Mouse (Mus musculus) MEL (cell line): ENCODE results near the gene Supt3. TPM values are rescaled to one million over a fixed set of nuclear protein-coding genes. Genes with fewer than 3 reads are reported as not detected.

ENCODE experiments used
- DNase-seq: peaks from one replicate; pipeline ENCODE4 v3.0.0; 2011; ENCODE audit warnings: low read depth, low spot score
- H3K27ac ChIP-seq: 2 replicates; pipeline ENCODE4 v1.5.1; 2012; ENCODE audit warnings: low read depth, mild to moderate bottlenecking, control low read depth, low read length, moderate library complexity; ENCODE audit not compliant: control insufficient read depth
- H3K27me3 ChIP-seq, 2 experiments: fragments of 150-350 bp in 1 of 2; sonication (generic) in 1 of 2; 2 replicates each; pipeline ENCODE4 v1.6.1; 2012; ENCODE audit warnings: low read length in 2 of 2, mild to moderate bottlenecking in 2 of 2, improper control_type of control experiment in 1 of 2, moderate library complexity in 1 of 2; ENCODE audit not compliant: insufficient read depth in 2 of 2, control insufficient read depth in 1 of 2
- H3K36me3 ChIP-seq, 2 experiments: 2 replicates each; pipeline ENCODE4 v1.6.1; 2012 to 2014; ENCODE audit warnings: low read length in 2 of 2, improper control_type of control experiment in 1 of 2, inconsistent platforms in 1 of 2, mild to moderate bottlenecking in 1 of 2; ENCODE audit not compliant: insufficient read depth in 2 of 2, control insufficient read depth in 1 of 2
- H3K4me1 ChIP-seq, 2 experiments: fragments of 150-350 bp in 1 of 2; sonication (generic) in 1 of 2; 2 replicates each; pipeline ENCODE4 v1.6.1; 2012; ENCODE audit warnings: low read length in 2 of 2, improper control_type of control experiment in 1 of 2, mild to moderate bottlenecking in 1 of 2; ENCODE audit not compliant: insufficient read depth in 2 of 2, control insufficient read depth in 1 of 2
- H3K4me3 ChIP-seq, 2 experiments: fragments of 150-350 bp in 1 of 2; sonication (generic) in 1 of 2; 2 replicates each; pipeline ENCODE4 v1.5.1; 2012; ENCODE audit warnings: low read depth in 2 of 2, low read length in 2 of 2, mild to moderate bottlenecking in 2 of 2, moderate library complexity in 2 of 2, control low read depth in 1 of 2, improper control_type of control experiment in 1 of 2; ENCODE audit not compliant: control insufficient read depth in 1 of 2, insufficient read depth in 1 of 2
- H3K79me2 ChIP-seq: 2 replicates; pipeline ENCODE4 v1.6.1; 2012; ENCODE audit warnings: mild to moderate bottlenecking, low read length, moderate library complexity; ENCODE audit not compliant: control insufficient read depth, poor library complexity, insufficient read depth
- H3K9ac ChIP-seq: 2 replicates; pipeline ENCODE4 v1.6.1; 2012; ENCODE audit warnings: low read depth, mild to moderate bottlenecking, control low read depth, low read length, moderate library complexity; ENCODE audit not compliant: control insufficient read depth, poor library complexity, severe bottlenecking
- H3K9me3 ChIP-seq: fragments of 150-350 bp; sonication (generic); replicated peaks from 2 replicates; pipeline ENCODE4 v1.6.1; 2012; ENCODE audit warnings: mild to moderate bottlenecking, low read length, improper control_type of control experiment, moderate library complexity; ENCODE audit not compliant: insufficient read depth
- BHLHE40 ChIP-seq: IDR thresholded peaks from 2 replicates; pipeline ENCODE4 v1.6.1; 2012; ENCODE audit warnings: low read depth, mild to moderate bottlenecking, inconsistent platforms, low read length, improper control_type of control experiment, borderline replicate concordance
- CHD1 ChIP-seq: IDR thresholded peaks from 2 replicates; pipeline ENCODE4 v1.6.1; 2012; ENCODE audit warnings: low read depth, mild to moderate bottlenecking, inconsistent platforms, low read length, improper control_type of control experiment
- CHD2 ChIP-seq: IDR thresholded peaks from 2 replicates; pipeline ENCODE4 v1.6.1; 2011; ENCODE audit warnings: low read length, improper control_type of control experiment
- CTCF ChIP-seq, 3 experiments: IDR thresholded peaks in 2 of 3; conservative IDR thresholded peaks in 1 of 3; 2 replicates each; pipeline ENCODE4 v1.5.1; 2011 to 2012; ENCODE audit warnings: low read length in 3 of 3, low read depth in 2 of 3, mild to moderate bottlenecking in 2 of 3, improper control_type of control experiment in 1 of 3, inconsistent platforms in 1 of 3, mixed read lengths in 1 of 3, moderate library complexity in 1 of 3; ENCODE audit not compliant: control insufficient read depth in 1 of 3, insufficient read depth in 1 of 3, poor library complexity in 1 of 3, severe bottlenecking in 1 of 3
- EP300 ChIP-seq, 2 experiments: IDR thresholded peaks; 2 replicates each; pipeline ENCODE4 v1.6.1; 2011; ENCODE audit warnings: improper control_type of control experiment in 2 of 2, low read length in 2 of 2, low read depth in 1 of 2, mild to moderate bottlenecking in 1 of 2
- ETS1 ChIP-seq: IDR thresholded peaks from 2 replicates; pipeline ENCODE4 v1.6.1; 2012; ENCODE audit warnings: low read depth, mild to moderate bottlenecking, inconsistent platforms, low read length, improper control_type of control experiment, moderate library complexity
- GATA1 ChIP-seq: IDR thresholded peaks from 2 replicates; pipeline ENCODE4 v1.6.1; 2011; ENCODE audit warnings: low read depth, low read length, improper control_type of control experiment
- JUND ChIP-seq: IDR thresholded peaks from 2 replicates; pipeline ENCODE4 v1.6.1; 2011; ENCODE audit warnings: low read depth, mild to moderate bottlenecking, improper control_type of control experiment, low read length
- KAT2A ChIP-seq: conservative IDR thresholded peaks from 2 replicates; pipeline ENCODE4 v1.6.1; 2012; ENCODE audit warnings: low read depth, low read length, improper control_type of control experiment, inconsistent platforms
- MAX ChIP-seq: IDR thresholded peaks from 2 replicates; pipeline ENCODE4 v1.6.1; 2011; ENCODE audit warnings: low read length, improper control_type of control experiment
- MAZ ChIP-seq: IDR thresholded peaks from 2 replicates; pipeline ENCODE4 v1.6.1; 2012; ENCODE audit warnings: low read depth, mild to moderate bottlenecking, inconsistent platforms, low read length, improper control_type of control experiment
- MEF2A ChIP-seq: IDR thresholded peaks from 2 replicates; pipeline ENCODE4 v1.6.1; 2014; ENCODE audit warnings: low read depth, mild to moderate bottlenecking, inconsistent platforms, low read length, improper control_type of control experiment; ENCODE audit not compliant: poor library complexity, insufficient replicate concordance, severe bottlenecking; ENCODE audit errors: extremely low read depth
- MXI1 ChIP-seq: IDR thresholded peaks from 2 replicates; pipeline ENCODE4 v1.6.1; 2011; ENCODE audit warnings: mild to moderate bottlenecking, low read depth, low read length, improper control_type of control experiment
- MYB ChIP-seq: IDR thresholded peaks from 2 replicates; pipeline ENCODE4 v1.6.1; 2011; ENCODE audit warnings: mild to moderate bottlenecking, low read depth, low read length, improper control_type of control experiment
- MYC ChIP-seq: IDR thresholded peaks from 2 replicates; pipeline ENCODE4 v1.6.1; 2011; ENCODE audit warnings: low read depth, mild to moderate bottlenecking, low read length, improper control_type of control experiment, moderate library complexity
- POLR2A ChIP-seq, 2 experiments: IDR thresholded peaks; 2 replicates each; pipeline ENCODE4 v1.6.1; 2011 to 2012; ENCODE audit warnings: low read length in 2 of 2, mild to moderate bottlenecking in 2 of 2, control low read depth in 1 of 2, improper control_type of control experiment in 1 of 2, low read depth in 1 of 2, moderate library complexity in 1 of 2; ENCODE audit not compliant: control insufficient read depth in 1 of 2, insufficient read depth in 1 of 2, poor library complexity in 1 of 2
- POLR2AphosphoS2 ChIP-seq: IDR thresholded peaks from 2 replicates; pipeline ENCODE4 v1.6.1; 2011; ENCODE audit warnings: low read length, improper control_type of control experiment
- POLR2AphosphoS5 ChIP-seq: IDR thresholded peaks from 2 replicates; pipeline ENCODE4 v1.6.1; 2012; ENCODE audit warnings: low read depth, borderline replicate concordance, mild to moderate bottlenecking, inconsistent platforms, low read length, moderate library complexity, mixed read lengths
- SIN3A ChIP-seq: IDR thresholded peaks from 2 replicates; pipeline ENCODE4 v1.6.1; 2012; ENCODE audit warnings: low read length, improper control_type of control experiment, inconsistent platforms
- SMC3 ChIP-seq: IDR thresholded peaks from 2 replicates; pipeline ENCODE4 v1.6.1; 2011; ENCODE audit warnings: low read depth, low read length, improper control_type of control experiment
- TAL1 ChIP-seq: IDR thresholded peaks from 2 replicates; pipeline ENCODE4 v1.6.1; 2012; ENCODE audit warnings: mild to moderate bottlenecking, inconsistent platforms, low read length, moderate library complexity, mixed read lengths
- USF1 ChIP-seq: IDR thresholded peaks from 2 replicates; pipeline ENCODE4 v1.6.1; 2014; ENCODE audit warnings: low read depth, mild to moderate bottlenecking, inconsistent platforms, low read length, improper control_type of control experiment, moderate library complexity
- ZC3H11A ChIP-seq: IDR thresholded peaks from 2 replicates; pipeline ENCODE4 v1.6.1; 2012; ENCODE audit warnings: low read depth, mild to moderate bottlenecking, inconsistent platforms, low read length, improper control_type of control experiment
- ZKSCAN1 ChIP-seq: IDR thresholded peaks from 2 replicates; pipeline ENCODE4 v1.6.1; 2012; ENCODE audit warnings: low read depth, mild to moderate bottlenecking, inconsistent platforms, low read length, improper control_type of control experiment, moderate library complexity
- ZNF384 ChIP-seq: IDR thresholded peaks from 2 replicates; pipeline ENCODE4 v1.6.1; 2012; ENCODE audit warnings: low read depth, mild to moderate bottlenecking, inconsistent platforms, low read length, improper control_type of control experiment
- polyA plus RNA-seq, 2 experiments: library from polyadenylated mRNA; stranded (reverse) in 1 of 2; unstranded in 1 of 2; fragments of >175 nt in 1 of 2; fragments of >200 nt in 1 of 2; gene quantifications; 2 replicates each; pipeline versions ENCODE4 v1.2.1 to v1.2.4; 2012; ENCODE audit warnings: low replicate concordance in 2 of 2, low read depth in 1 of 2; ENCODE audit not compliant: insufficient read length in 2 of 2, insufficient read depth in 1 of 2, missing spikeins in 1 of 2
- total RNA-seq: library from RNA; depleted of rRNA; stranded (reverse); fragments of 300-350 nt; gene quantifications from 2 replicates; pipeline ENCODE4 v1.2.3, GENCODE M21; 2012

Supt3 gene
- total and polyA plus RNA-seq, 3 experiments = 7.0 to 28.6 TPM; not detected in 1

GRCm38 (mm10) chr17:44863165-44863564 is 86.2 kb downstream of the Supt3 start:
- H3K27me3 ChIP-seq = no peaks in the 10 kb centered on the region
- H3K79me2 ChIP-seq = no peaks in the 10 kb centered on the region
- H3K36me3 ChIP-seq = peaks cover 0 to 4% of the 10 kb centered on the region in 2 experiments; a peak in 2 of 4 replicates
- H3K27ac ChIP-seq = no peak overlapping the region
- no peaks in the 10 kb centered on the region for H3K9me3 ChIP-seq
- peaks cover 2 to 4% of the 10 kb centered on the region in 2 experiments; a peak in 2 of 4 replicates for H3K4me1 ChIP-seq
- no peak for DNase-seq
- TF ChIP-seq MAZ = no peak
- H3K9ac ChIP-seq = no peak overlapping the region
- H3K4me3 ChIP-seq = no peak overlapping the region

GRCm38 (mm10) chr17:44893592-44893991 is 116.6 kb downstream of the Supt3 start:
- Histone ChIP-seq H3K9me3 (no peaks in the 10 kb centered on the region), H3K27me3 (no peaks in the 10 kb centered on the region), H3K36me3 (no peaks in the 10 kb centered on the region), H3K4me1 (no peaks in the 10 kb centered on the region), H3K27ac (no peak overlapping the region), H3K9ac (no peak overlapping the region), H3K79me2 (no peaks in the 10 kb centered on the region), H3K4me3 (no peak overlapping the region)
- TF ChIP-seq SMC3 (no peak), CHD1 (no peak), EP300 (IDR thresholded peaks at IDR 0.05; ENCODE audit: low read depth in 1 of 2, low read length in 2 of 2) (no peak), MYB (no peak), GATA1 (no peak), USF1 (no peak), TAL1 (no peak), POLR2AphosphoS2 (no peak), ETS1 (no peak), MEF2A (no peak), ZC3H11A (no peak), MAX (no peak)
- peak; percentile 10 for DNase-seq

GRCm38 (mm10) chr17:44943536-44944090 is 166.7 kb downstream of the Supt3 start:
- Histone ChIP-seq H3K27me3 (no peaks in the 10 kb centered on the region), H3K9me3 (no peaks in the 10 kb centered on the region), H3K79me2 (no peaks in the 10 kb centered on the region), H3K4me3 (no peak overlapping the region), H3K9ac (no peak overlapping the region), H3K4me1 (no peaks in the 10 kb centered on the region), H3K36me3 (no peaks in the 10 kb centered on the region), H3K27ac (no peak overlapping the region)
- no peak for TF ChIP-seq CTCF (IDR thresholded peaks at IDR 0.05 in 2 of 3, conservative IDR thresholded peaks at IDR 0.05 in 1 of 3; ENCODE audit: control insufficient read depth in 1 of 3, insufficient read depth in 1 of 3, low read depth in 2 of 3, low read length in 3 of 3, poor library complexity in 1 of 3, severe bottlenecking in 1 of 3)
- no peak for TF ChIP-seq MYC
- TF ChIP-seq ETS1 = no peak
- TF ChIP-seq GATA1 = no peak
- no peak for TF ChIP-seq ZNF384
- TF ChIP-seq MYB = no peak
- no peak for TF ChIP-seq TAL1
- TF ChIP-seq BHLHE40 = no peak
- TF ChIP-seq MAZ = no peak
- TF ChIP-seq POLR2AphosphoS2 = no peak
- no peak for TF ChIP-seq ZKSCAN1
- TF ChIP-seq SIN3A = no peak
- TF ChIP-seq KAT2A = no peak
- TF ChIP-seq JUND = no peak
- no peak for TF ChIP-seq POLR2AphosphoS5
- no peak for TF ChIP-seq MEF2A
- TF ChIP-seq CHD2 = no peak
- TF ChIP-seq POLR2A (IDR thresholded peaks at IDR 0.05; ENCODE audit: control insufficient read depth in 1 of 2, insufficient read depth in 1 of 2, low read depth in 1 of 2, low read length in 2 of 2, poor library complexity in 1 of 2) = no peak
- no peak for TF ChIP-seq MXI1
- no peak for DNase-seq
